Mouse (Mus musculus) midbrain, embryonic 14.5 days (tissue): Measurements from ENCODE around the gene Mecom. TPM values are rescaled to one million over a fixed set of nuclear protein-coding genes. Genes with fewer than 3 reads are reported as not detected.

Source experiments
- ATAC-seq: fragments of 200-750 bp; cut with Nextera tagmentation; 2 replicates; pipeline ENCODE4 v1.8.0; 2017; ENCODE audit warnings: moderate number of reproducible peaks, moderate library complexity; ENCODE audit not compliant: low FRiP score, low TSS enrichment
- DNase-seq: peaks from one replicate; pipeline ENCODE4 v3.0.0-alpha.2; 2015
- H3K27ac ChIP-seq: fragments of 300-500 bp; sonication (generic); replicated peaks from 2 replicates; pipeline ENCODE4 v1.5.1; 2014; ENCODE audit warnings: mild to moderate bottlenecking, low read depth, low read length, moderate library complexity
- H3K27me3 ChIP-seq: fragments of 300-500 bp; sonication (generic); 2 replicates; pipeline ENCODE4 v1.6.1; 2014; ENCODE audit warnings: low read length, control low read depth, mixed read lengths; ENCODE audit not compliant: control insufficient read depth, insufficient read depth
- H3K36me3 ChIP-seq: fragments of 300-500 bp; sonication (generic); 2 replicates; pipeline ENCODE4 v1.6.1; 2014; ENCODE audit warnings: low read length, control low read depth; ENCODE audit not compliant: control insufficient read depth, insufficient read depth
- H3K4me1 ChIP-seq: fragments of 300-500 bp; sonication (generic); 2 replicates; pipeline ENCODE4 v1.6.1; 2014; ENCODE audit warnings: mild to moderate bottlenecking, antibody characterized with exemption, low read length, control low read depth; ENCODE audit not compliant: control insufficient read depth, insufficient read depth
- H3K4me2 ChIP-seq: fragments of 300-500 bp; sonication (generic); 2 replicates; pipeline ENCODE4 v1.6.1; 2014; ENCODE audit warnings: mild to moderate bottlenecking, low read length, moderate library complexity
- H3K4me3 ChIP-seq: fragments of 300-500 bp; sonication (generic); replicated peaks from 2 replicates; pipeline ENCODE4 v1.5.1; 2014; ENCODE audit warnings: low read depth, low read length
- H3K9ac ChIP-seq: fragments of 300-500 bp; sonication (generic); replicated peaks from 2 replicates; pipeline ENCODE4 v1.6.1; 2014; ENCODE audit warnings: mild to moderate bottlenecking, low read length, moderate library complexity
- H3K9me3 ChIP-seq: fragments of 300-500 bp; sonication (generic); 2 replicates; pipeline ENCODE4 v1.6.1; 2016; ENCODE audit warnings: low read length, control low read depth, mixed read lengths; ENCODE audit not compliant: control insufficient read depth
- WGBS: fragments of 180-500 bp; shearing (Covaris S2); extraction: QIAGEN DNeasy Blood & Tissue Kit; methylation state at CpG from one replicate; pipeline ENCODE4 v1.1.7; 2014; 5-methylcytosine and 5-hydroxymethylcytosine counted together
- polyA plus RNA-seq: library from polyadenylated mRNA; unstranded; fragments of >200 nt; fragmentation: Nextera tagmentation; extraction: Ambion mirVana; gene quantifications from 2 replicates; pipeline ENCODE4 v1.2.1, GENCODE M21; 2014

Gene Mecom
- polyA plus RNA-seq, 1 experiment from 2014 or later, result 10.1 TPM

DNA sequence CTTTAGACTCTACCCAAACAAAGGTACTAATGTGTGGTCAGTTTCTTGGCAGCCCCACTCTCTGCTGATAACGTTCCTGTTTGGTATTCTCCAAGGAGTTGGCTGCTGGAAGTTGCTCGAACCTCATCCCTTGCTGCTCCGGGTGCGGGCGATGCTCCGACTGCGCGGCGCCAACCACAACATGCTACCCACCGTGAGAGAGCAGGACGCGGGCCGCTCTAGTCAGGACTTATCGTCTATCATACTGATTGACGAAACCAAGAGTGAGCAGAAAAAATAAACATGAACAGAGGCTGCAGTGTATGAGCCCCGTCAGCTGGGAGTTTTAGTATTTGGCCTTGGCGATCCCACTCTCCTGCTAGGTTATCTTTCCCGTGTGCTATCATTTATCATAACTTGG, 441.3 kb downstream of the Mecom start:
- ATAC-seq, result no peak

DNA sequence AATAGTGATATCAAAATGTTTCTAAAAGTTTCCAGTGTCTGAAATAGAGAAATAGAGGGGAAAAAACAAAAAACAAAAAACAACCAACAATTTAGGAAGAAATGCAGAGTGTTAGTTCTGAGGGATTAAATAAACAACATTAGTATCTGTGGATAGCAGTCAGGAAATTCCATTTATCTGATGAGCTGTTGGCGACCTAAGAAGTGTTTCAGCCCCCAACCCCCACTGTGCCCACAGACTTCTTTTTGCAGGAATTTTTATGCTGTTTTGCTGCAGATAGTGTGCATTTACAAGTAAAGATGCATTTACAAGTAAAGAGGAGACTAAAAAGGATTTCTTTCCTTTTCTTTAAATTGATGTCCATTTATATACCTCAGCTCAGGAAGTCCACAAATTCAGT, 441.9 kb downstream of the Mecom start:
- WGBS, result 65% methylated on average over 1 of the region's 1 CpGs
- DNase-seq, result no peak
- Histone ChIP-seq H3K9ac (no peak overlapping the region), H3K27me3 (no peaks in the 10 kb centered on the region), H3K9me3 (no peaks in the 10 kb centered on the region), H3K4me2 (no peak overlapping the region), H3K36me3 (no peaks in the 10 kb centered on the region), H3K27ac (no peak overlapping the region), H3K4me1 (no peaks in the 10 kb centered on the region), H3K4me3 (no peak overlapping the region)
- ATAC-seq, result no peak

More for the DNA sequence above, 441.3 kb downstream of the Mecom start:
- 90% methylated on average over 18 of the region's 18 CpGs for WGBS
- H3K4me3 ChIP-seq, result no peak overlapping the region
- H3K9ac ChIP-seq, result no peak overlapping the region
- no peaks in the 10 kb centered on the region for H3K4me1 ChIP-seq
- no peak for DNase-seq
- no peaks in the 10 kb centered on the region for H3K9me3 ChIP-seq
- no peak overlapping the region for H3K4me2 ChIP-seq
- no peaks in the 10 kb centered on the region for H3K36me3 ChIP-seq
- H3K27me3 ChIP-seq, result no peaks in the 10 kb centered on the region
- H3K27ac ChIP-seq, result no peak overlapping the region

DNA sequence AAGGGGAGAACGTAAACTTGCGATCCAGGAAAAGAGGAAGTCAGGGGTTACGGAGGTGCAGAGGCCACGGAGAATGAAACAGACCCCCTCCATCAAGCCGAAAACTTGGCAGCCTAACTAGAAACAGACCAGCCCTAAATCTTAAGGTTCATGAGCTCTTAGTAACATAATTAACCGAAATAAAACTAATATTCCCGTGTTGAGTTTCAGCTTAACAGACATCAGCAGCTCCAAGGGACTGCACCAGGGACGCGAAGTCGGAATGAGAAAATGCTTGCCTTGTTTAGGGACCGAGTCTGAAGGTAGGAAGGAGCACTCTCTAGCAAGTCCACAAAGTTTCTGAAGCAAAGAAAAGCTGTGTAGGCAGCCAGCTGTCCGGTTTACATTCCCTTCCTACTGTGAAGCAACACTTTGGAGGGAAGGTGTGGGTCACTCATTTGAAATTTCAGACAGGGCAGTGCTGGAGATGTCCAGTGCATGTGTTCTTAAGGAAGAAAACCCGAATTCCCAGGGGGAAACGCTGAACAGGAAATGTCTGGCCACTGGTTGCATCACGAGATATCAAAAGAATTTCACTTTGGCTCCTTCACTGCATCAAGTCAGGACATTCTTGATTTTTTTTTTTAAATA, 442.5 kb downstream of the Mecom start:
- Histone ChIP-seq H3K4me2 (no peak overlapping the region), H3K4me3 (no peak overlapping the region), H3K27ac (no peak overlapping the region), H3K27me3 (no peaks in the 10 kb centered on the region), H3K36me3 (no peaks in the 10 kb centered on the region), H3K4me1 (no peaks in the 10 kb centered on the region), H3K9ac (no peak overlapping the region), H3K9me3 (no peaks in the 10 kb centered on the region)
- WGBS, result 66% methylated on average over 15 of the region's 15 CpGs
- DNase-seq (no peak), ATAC-seq (no peak)

DNA sequence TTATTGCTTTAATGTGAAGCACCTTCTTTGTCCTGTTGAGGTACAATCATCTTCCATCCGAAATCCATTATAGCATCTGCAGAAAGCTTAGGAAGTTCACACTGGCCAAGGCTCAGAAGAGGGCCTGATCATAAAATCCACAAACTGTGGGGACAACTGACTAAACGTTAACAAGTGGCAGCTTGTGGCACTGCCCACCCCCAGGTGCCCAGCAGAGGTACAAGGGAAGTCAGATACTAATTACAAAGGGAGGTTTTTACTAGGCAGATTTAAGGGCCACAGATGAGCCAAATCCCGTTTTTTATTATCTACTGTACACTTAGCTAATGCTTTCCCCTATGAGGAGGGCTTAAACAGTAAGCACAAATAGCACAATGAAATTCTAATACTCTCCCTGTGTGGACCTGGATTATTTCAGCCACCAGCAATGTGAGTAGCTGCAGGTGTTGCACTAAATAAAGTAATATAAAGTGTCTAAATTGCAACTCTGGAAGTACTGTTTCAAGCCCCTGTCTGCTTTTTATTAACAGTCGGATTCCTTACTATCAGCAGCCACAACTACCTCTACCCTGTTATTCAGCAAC, 443.2 kb downstream of the Mecom start:
- H3K4me3 ChIP-seq, result no peak overlapping the region
- WGBS, result 72% methylated on average over 4 of the region's 4 CpGs
- no peak overlapping the region for H3K4me2 ChIP-seq
- H3K36me3 ChIP-seq, result no peaks in the 10 kb centered on the region
- ATAC-seq (no peak), DNase-seq (no peak)
- H3K9ac ChIP-seq, result no peak overlapping the region
- no peaks in the 10 kb centered on the region for H3K9me3 ChIP-seq
- H3K27me3 ChIP-seq, result no peaks in the 10 kb centered on the region
- no peaks in the 10 kb centered on the region for H3K4me1 ChIP-seq
- H3K27ac ChIP-seq, result no peak overlapping the region

DNA sequence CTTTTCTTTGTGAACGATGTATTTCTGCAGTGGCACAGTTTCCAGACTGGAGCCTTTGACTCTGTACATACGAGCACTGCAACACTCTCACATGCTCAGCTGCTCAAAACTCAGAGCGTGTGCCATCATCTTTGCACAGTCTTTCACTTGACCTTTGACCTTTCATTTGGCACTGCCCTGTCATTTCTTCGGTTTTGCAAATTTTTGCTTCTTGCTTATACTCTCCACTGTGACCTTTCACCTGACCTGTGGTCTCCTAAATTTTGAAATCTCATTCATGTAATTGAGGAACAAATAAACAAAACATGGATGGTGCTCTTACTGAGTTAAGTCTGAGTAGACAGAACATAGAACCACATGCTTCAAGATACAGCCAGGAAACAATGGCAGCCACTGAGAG, 446.7 kb downstream of the Mecom start:
- DNase-seq, result no peak
- Histone ChIP-seq H3K4me1 (no peaks in the 10 kb centered on the region), H3K27ac (no peak overlapping the region), H3K36me3 (no peaks in the 10 kb centered on the region), H3K4me2 (no peak overlapping the region), H3K9ac (no peak overlapping the region), H3K4me3 (no peak overlapping the region), H3K27me3 (no peaks in the 10 kb centered on the region), H3K9me3 (no peaks in the 10 kb centered on the region)
- ATAC-seq, result no peak
- WGBS, result 80% methylated on average over 4 of the region's 4 CpGs

DNA sequence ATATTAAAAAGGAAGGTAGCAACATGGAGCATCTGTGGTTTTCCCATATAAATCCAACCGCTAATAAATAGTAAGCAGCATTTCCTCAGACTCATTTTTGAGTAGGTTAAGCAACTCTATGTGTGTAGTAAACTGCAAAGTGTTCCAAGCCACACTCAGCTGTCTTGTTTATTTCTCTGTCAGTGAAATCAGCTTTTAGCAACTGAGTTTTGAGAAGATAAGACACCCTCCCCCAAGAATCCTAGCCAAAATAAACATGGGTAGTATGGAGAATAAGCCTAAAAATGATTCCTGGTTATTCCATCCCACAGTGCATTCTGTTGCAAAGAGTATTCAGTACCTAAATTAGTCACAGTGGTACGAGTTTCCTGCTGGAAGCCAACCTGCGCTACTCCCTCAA, 450.1 kb downstream of the Mecom start:
- DNase-seq, result no peak
- Histone ChIP-seq H3K4me3 (no peak overlapping the region), H3K27ac (no peak overlapping the region), H3K4me1 (no peaks in the 10 kb centered on the region), H3K27me3 (no peaks in the 10 kb centered on the region), H3K9ac (no peak overlapping the region), H3K4me2 (no peak overlapping the region), H3K36me3 (no peaks in the 10 kb centered on the region), H3K9me3 (no peaks in the 10 kb centered on the region)
- WGBS, result 92% methylated on average over 3 of the region's 3 CpGs
- ATAC-seq, result no peak

DNA sequence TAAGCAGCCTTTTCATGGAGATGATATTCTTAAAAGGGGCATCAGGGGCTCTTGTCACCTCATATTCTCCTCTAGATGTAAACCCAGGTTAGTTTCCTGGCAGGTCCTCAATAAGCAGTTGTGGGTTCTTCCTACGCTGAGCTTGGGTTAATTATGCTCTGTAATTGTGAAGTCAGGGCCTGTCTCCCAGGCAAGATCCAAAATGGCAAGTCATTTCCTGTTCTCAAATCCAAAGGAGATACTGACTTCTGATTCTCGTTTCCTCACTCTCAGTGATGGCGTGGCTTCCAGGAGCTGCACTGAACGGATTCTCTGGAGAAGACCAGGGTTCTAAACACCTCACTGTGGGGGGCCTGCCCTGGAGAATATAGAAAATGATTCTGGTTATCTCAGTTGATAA, 450.7 kb downstream of the Mecom start:
- H3K9me3 ChIP-seq, result no peaks in the 10 kb centered on the region
- no peaks in the 10 kb centered on the region for H3K36me3 ChIP-seq
- 72% methylated on average over 4 of the region's 4 CpGs for WGBS
- H3K4me3 ChIP-seq, result no peak overlapping the region
- ATAC-seq (no peak), DNase-seq (no peak)
- no peak overlapping the region for H3K4me2 ChIP-seq
- H3K9ac ChIP-seq, result no peak overlapping the region
- no peaks in the 10 kb centered on the region for H3K27me3 ChIP-seq
- no peaks in the 10 kb centered on the region for H3K4me1 ChIP-seq
- no peak overlapping the region for H3K27ac ChIP-seq

DNA sequence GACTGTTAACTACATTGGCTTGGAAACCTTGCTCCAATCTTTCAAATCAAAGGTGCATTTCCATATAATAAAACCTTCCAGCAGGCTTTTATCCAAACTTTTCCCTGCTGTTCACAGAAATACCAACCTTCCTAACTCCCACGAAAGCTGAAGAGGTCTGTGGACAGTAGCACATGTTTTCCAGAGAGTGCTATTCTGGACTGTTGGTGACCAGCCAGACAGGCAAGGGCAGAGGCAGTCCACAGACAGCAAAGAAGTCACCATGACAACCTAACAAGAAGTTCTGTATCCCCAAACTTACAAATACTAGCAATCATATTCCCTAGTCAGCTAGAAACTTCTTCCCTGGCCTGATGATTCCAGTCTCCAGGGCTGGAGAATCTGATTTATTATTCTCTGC, 454.8 kb downstream of the Mecom start:
- DNase-seq, result no peak
- H3K27me3 ChIP-seq, result no peaks in the 10 kb centered on the region

DNA sequence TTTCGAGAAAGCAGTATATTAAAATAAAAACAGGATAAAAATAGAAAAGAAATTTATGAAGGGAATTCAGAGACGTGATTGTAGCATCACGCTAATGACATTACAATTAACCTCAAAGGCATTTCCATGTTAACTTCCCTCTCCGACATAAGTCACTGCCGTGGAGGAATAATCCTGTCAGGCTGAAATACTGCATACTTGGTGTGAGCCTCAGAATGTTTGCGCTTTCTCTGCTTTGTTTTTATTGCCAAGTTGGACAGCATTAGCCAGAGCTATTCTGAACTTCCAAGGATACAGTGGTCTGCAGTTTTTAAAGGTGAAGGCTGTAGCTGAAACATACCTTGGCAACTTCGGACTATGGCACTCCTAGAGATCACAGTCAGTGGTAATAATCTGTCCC, 455.3 kb downstream of the Mecom start:
- H3K4me2 ChIP-seq, result no peak overlapping the region
- no peak for ATAC-seq
- H3K4me3 ChIP-seq, result no peak overlapping the region
- H3K9me3 ChIP-seq, result no peaks in the 10 kb centered on the region
- no peak for DNase-seq
- no peak overlapping the region for H3K9ac ChIP-seq
- no peaks in the 10 kb centered on the region for H3K27me3 ChIP-seq
- no peak overlapping the region for H3K27ac ChIP-seq
- no peaks in the 10 kb centered on the region for H3K36me3 ChIP-seq
- H3K4me1 ChIP-seq, result no peaks in the 10 kb centered on the region
- WGBS, result 81% methylated on average over 7 of the region's 7 CpGs

More for the DNA sequence above, 454.8 kb downstream of the Mecom start:
- Histone ChIP-seq H3K4me2 (no peak overlapping the region), H3K4me1 (no peaks in the 10 kb centered on the region), H3K9ac (no peak overlapping the region), H3K4me3 (no peak overlapping the region), H3K9me3 (no peaks in the 10 kb centered on the region), H3K36me3 (no peaks in the 10 kb centered on the region), H3K27ac (no peak overlapping the region)
- no peak for ATAC-seq
- WGBS, result 83% methylated on average over 1 of the region's 1 CpGs
